Mouse (Mus musculus) common myeloid progenitor, adult 5-6 weeks (primary cell): ENCODE results near the gene Tppp3. TPM values are rescaled to one million over a fixed set of nuclear protein-coding genes. Genes with fewer than 3 reads are reported as not detected.

Experiments used
- ATAC-seq: replicated peaks from 2 replicates; pipeline ENCODE4 v1.8.0; 2016; ENCODE audit warnings: low read depth, mild to moderate bottlenecking, moderate TSS enrichment, inconsistent platforms; ENCODE audit not compliant: poor library complexity, severe bottlenecking
- total RNA-seq: library from RNA; stranded (forward); fragments of 200-1000, 187-1606 nt; gene quantifications from 2 replicates; pipeline ENCODE4 v1.2.3, GENCODE M21; 2017

Gene Tppp3
- total RNA-seq = not detected in 2 replicates

DNA sequence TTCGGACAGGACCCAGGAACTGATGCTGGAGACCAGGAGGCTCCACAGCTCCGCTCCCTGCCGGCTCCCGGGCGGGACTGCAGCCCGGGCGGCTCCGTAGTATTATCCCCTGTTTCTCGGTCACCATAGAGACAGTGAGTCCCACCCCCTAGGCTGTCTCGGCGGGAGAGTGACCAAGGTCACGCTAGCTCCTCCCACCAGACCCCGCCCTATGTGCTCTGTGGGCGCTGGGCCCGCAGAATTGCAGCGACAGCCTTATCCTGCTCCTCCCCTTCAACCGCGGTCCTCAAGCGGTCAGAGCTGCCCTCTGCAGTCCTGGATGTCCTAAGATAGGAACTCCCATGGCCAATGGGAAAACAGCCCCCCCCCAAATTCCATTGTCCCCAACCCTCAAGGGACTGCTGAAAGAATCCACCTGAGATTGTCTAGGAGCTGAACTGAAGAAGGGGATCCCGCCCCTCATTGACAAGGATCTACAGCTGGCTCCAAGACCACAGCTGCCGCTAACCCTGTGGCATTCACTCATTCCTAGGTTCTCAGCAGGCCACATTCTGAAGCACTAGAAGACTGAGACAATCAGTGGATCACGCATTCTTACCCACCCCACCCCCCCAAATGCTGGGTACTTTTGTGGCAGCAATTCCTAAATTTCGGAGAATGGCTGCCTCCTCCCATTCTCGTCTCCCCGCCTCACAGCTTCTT lies at the start of gene Tppp3:
Gene Tppp3 (minus strand): TSS at position 213 of the 702 bp plus-strand sequence.
- ATAC-seq = peak; percentile 77

DNA sequence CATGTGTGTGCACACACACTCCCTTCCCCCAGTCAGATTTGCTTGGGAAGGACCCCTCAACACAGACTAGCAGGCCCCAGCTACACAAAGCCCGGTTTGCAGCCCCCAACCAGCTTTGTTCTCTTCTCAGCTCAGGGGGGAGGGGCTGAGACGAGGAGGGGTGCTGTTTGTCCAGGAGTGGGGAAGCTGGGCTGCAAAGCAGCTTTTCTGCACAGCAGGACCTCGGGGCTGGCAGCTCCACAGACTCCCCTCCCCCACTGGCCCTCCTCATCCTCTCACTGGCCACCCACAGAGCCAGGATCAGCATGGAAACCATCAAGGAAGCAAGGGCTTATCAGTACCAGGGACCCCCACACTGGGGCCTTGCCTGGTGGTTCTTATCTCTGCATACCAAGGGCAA lies 49.7 kb upstream of the Tppp3 start:
- ATAC-seq = no peak

DNA sequence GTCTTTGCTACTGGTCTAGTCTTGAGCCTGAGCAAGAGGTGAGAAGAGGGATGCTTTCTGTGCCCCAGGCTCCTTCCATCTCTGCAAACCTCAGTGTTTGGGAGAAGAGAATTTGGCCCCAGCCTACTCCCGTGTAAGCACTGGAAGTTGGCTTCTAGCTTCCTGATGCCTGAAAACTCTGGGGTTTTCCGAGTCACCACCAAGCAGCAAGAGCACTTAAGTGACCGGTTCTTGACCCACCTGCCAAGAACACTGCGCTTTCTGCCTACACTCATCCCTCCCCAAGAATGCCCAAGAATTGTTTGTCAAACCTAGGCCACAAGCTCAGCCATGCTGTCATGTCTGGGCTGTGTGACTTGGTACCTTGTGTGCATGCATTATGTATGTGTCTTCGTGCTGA lies 49.2 kb upstream of the Tppp3 start:
- no peak for ATAC-seq

DNA sequence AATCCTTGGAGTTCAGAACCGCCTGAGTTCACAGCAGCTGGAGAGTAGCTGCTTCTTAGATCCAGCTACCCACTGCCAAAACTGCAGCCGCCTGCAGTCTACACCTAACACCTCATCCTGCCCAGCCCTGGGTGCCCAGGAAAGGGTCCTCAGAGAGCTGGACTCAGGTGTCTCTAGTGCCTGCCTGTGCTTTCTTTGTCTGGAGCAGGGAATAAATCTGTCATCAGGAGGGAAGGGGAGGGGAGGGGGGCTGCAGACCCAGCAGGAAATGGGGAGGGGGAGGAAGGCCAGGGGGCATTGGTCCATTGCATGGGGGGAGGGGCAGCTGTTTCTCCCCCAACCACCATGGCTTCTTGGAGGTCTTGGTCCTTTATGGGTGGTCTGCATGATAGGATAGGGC lies 48.3 kb upstream of the Tppp3 start:
- no peak for ATAC-seq

DNA sequence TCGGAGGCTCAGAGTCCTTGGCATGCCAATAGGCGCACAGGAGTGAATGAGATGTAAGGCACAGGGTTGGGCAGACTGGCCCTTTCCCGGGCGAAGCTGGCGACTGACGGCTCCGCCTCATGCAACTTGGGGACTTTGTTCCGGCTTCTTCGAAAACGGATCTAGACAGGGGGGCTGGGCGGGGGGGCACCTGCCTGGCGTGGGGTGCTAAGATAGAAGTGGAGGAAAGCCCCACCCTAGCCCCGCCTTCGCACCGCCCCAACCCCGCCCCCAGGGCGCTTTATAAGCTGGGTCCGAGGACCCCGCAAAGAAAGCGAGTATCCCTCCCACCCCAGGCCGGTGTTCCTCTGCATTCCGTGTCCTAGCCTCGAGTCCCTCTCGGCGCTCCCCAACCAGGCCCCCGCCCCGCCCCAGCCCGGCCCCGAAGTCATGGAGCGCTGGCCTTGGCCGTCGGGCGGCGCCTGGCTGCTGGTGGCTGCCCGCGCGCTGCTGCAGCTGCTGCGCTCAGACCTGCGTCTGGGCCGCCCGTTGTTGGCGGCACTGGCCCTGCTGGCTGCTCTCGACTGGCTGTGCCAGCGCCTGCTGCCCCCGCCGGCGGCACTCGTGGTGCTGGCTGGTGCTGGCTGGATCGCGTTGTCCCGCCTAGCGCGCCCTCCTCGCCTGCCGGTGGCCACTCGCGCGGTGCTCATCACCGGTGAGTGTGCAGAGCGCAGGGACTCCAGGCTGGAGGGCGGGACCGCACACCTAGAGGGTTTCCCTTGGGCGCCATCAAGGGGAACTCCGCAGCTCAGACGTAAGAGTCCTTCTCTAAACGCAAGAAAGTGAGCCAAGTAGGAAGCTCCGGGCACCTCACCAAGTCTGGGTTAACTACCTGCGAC lies 47.3 kb upstream of the Tppp3 start, which contains the start of gene Hsd11b2:
Gene Hsd11b2 (plus strand): TSS at position 320 of the 878 bp plus-strand sequence.
- ATAC-seq = peak; percentile 30

DNA sequence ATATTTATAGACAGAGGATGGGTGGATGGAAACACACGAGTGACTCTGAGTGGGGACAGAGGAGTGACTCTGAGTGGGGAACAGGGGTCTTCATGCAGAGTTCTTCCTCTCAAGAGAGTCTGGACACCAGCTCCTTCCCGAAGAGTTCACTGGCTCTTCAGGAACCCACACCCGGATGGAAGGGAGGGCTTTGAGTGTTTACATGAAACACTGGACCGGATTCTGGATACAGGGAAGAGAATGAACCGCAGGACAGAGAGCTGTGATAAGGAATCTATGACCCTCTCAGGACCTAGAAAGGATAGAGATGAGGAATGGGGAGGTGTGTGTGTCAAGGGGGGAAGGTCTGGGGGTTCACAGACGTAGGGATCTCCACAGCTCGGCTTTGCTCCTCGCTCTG lies 46.0 kb upstream of the Tppp3 start:
- ATAC-seq = no peak

DNA sequence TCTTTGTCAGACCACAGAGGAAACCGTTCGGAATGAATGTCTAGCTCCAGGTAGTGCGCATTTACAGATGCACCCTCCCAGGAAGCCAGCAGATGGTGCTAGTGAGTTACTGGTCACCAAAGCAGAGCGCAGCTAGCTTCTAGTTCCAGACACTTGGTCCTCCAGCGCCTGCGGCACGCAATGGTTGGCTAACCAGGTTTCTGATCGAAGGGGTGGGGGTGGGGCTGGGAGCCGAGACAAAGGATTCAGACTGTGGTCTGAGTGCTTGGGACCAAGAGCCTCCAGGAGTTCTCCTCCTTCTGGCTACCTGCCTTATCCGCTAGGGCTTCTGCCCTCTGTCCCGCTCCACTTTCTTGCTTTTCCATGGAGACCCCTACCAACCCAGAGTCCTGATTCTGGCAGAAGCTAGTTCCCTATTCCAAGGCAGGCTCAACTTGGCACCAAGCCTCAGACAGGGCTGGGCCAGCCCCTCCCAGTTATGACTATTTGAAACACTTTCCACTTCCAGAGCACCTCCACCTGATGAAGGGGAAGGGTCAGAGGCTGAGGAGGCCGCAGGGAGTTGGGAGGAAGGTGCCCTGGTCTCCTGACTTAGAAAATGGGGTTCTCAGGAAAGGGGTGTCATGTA lies 44.8 kb upstream of the Tppp3 start:
- ATAC-seq = peak; percentile 81

DNA sequence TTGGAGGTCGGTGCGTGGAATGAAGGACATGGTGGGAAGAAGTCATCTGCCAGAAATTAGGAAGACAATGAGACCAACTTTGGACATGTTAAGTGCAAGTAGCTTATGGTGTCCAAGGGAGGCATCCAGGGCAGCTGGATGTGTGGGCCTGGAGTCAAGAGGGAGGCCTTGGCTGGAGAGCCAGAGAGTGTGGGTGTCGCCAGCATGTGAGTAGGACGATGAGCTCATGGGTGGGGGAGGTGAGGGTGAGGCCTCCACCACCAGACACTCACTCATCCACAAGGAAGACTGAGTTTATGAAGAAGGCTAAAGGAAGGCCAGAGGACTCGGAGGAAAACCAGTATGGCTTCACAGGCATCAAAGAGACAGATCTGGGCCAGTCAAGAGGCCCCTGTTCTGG lies 43.3 kb upstream of the Tppp3 start:
- ATAC-seq = no peak

DNA sequence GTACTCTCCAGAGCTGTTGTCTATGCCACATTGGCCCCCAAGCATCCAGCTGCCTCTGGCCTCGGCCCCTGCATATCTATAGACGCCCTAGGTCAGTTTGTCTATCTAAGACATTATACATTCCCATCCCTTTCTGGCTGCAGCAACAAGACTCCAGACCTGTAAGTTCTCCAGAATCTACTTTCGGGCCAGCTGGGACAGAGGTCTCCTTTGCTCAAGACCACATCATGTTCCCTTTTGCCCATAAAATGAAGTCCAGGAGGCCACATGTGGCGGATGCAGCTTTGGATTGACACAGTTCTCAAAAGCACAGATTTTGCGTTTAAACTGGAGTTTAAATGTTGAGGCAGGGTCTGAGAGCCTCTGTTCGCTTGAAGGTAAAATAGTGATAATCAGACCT lies 42.9 kb upstream of the Tppp3 start:
- ATAC-seq = no peak

DNA sequence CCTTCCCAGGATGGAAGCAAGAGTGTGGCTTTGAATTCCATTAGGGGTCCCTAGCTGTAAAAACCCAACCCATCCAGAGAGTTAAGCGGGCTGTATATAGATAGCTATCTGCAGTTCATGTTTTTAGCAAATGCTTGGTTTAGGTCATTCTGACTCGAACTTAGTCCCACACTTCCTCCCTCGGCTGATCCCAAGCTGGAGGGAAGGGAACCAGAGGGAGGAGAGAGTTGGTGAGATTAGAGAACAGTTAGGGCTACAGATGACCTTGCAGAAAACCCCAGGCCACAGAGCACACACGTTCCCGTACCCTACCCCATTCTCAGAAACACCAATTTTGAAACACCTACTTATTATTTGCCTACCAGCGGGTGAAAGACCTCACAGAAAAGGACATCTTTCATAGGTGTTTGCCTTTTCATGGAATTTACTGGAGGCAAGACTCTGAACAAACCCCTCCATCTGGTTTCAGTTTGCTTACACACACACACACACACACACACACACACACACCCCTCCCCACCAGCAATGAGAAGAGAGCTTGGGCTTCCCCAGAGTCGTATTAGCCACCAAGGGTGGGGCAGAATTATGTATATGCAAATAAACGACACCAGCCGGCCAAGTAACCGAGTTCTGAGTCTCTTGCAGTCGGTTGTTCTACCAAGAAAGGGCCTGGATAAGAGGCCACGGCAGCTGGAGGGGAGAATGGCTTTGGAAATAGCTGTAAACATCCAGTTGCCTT lies 38.8 kb upstream of the Tppp3 start:
- peak; percentile 54 for ATAC-seq

DNA sequence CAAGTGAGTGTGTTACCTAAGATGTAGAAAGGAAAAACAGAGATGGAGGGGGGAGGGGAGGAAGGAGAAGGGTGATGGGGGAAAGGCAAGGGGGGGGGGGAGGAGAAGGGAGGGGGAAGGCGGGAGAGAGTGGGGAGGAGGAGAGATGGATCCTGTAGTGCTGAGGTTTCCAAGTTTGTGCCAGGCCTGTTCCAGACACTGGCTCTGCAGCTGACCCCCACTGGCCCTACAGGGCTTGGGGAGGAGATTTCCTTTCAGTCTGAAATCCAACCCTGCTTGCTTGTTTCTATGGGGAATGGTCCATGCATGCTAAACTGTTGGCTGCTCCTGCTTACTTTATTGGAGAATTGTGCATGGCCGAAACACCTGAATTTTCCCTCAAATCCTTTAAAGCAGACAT lies 37.4 kb upstream of the Tppp3 start:
- ATAC-seq = no peak

DNA sequence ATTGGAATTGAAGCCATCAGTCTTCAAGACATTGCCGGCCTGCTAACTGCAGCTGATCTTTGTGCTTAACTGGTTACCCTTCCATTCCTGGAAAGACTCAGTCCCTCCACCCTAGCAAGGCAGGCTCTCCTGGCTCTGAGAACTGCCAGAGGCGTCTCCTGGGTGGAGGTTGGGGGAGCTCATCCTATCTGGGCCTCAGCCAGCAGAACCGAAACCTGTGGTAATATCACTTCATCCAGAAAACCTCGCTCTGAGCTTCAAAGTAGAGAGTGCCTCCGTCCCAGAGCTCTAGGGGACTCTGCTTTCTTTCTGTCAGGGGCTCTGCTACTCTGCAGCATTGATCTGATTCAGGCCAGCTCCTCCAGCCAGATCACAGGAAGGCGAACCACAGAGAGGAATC lies 35.7 kb upstream of the Tppp3 start:
- 0 out of 2 replicates have a peak, but pooled peaks have one; percentile 39 for ATAC-seq

DNA sequence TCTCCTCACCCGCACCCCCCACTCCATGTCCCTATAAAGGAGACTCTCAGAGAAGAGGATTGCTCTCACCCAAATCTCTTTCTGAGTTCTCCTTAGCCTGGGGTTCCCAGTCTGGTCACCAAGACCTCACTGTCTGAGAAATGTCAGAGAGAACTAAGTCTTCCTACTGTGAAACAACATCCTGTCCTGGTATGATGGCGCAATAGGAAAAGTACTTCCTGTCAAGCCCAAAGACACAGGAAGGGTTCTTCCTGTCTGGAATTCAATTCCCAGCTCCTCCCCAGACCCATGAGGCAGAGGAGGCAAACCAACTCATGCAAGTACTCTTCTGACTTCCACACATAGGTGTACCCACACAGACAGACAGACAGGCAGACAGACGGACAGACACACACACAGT lies 33.3 kb upstream of the Tppp3 start:
- 0 out of 2 replicates have a peak, but pooled peaks have one; percentile 27 for ATAC-seq

DNA sequence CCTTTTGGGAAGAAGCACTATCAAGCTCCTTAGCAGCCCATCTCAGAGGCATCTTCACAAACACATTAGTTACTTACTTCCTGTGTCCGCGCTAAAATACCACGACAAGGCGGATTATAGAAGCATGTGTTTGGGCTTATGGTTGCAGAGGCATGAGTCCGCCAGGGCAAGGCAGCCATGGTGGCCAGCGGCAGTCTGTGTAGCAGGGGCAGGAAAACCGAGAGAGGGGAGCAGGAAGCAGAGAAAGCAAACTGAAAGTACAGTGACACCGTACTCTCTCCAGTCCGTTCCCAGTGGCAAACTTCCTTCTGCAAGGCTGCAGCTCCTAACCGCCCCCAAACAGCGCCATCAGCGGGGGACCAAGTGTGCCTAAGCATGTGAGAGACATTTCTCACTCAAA lies 28.5 kb upstream of the Tppp3 start:
- ATAC-seq = 0 out of 2 replicates have a peak, but pooled peaks have one; percentile 39

DNA sequence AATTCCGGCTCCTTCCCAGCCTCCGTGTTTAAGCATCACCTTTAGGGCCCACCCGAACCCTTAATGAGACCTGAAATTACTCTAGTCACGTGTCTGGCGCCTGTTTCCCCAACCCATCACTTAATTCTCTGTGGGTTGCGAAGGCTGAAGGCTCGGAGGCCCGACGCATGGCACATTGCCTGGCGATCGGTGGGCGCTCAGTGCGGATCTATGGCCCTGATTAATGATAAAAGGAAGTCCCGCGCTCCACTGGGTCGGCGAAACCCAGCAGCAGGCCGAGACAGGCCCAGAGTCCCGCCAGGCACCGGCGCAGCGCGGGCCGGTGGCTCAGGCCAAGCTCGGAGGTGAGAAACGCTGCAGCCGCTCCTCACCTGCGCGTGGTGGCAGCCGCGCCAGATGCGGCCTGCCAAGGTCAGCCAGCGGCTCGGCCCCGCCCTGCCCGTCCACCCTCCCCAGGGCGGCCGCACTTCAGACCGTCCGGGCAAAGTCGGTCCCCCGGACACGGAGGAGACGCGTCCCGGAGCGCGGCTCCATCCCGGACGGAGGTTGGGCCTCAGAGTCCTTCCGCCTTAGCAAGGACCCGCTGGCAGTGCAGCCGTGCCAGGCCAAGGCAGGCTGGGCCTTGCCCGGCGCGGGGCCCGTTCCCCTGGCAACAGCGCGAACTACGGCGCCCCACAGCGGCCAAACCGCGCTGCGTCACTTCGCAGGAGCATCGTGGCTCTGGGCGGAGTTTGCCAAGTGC lies 25.3 kb upstream of the Tppp3 start, which contains the start of gene Zdhhc1:
Gene Zdhhc1 (minus strand): TSS at position 464 of the 742 bp plus-strand sequence.
- ATAC-seq = peak; percentile 92

DNA sequence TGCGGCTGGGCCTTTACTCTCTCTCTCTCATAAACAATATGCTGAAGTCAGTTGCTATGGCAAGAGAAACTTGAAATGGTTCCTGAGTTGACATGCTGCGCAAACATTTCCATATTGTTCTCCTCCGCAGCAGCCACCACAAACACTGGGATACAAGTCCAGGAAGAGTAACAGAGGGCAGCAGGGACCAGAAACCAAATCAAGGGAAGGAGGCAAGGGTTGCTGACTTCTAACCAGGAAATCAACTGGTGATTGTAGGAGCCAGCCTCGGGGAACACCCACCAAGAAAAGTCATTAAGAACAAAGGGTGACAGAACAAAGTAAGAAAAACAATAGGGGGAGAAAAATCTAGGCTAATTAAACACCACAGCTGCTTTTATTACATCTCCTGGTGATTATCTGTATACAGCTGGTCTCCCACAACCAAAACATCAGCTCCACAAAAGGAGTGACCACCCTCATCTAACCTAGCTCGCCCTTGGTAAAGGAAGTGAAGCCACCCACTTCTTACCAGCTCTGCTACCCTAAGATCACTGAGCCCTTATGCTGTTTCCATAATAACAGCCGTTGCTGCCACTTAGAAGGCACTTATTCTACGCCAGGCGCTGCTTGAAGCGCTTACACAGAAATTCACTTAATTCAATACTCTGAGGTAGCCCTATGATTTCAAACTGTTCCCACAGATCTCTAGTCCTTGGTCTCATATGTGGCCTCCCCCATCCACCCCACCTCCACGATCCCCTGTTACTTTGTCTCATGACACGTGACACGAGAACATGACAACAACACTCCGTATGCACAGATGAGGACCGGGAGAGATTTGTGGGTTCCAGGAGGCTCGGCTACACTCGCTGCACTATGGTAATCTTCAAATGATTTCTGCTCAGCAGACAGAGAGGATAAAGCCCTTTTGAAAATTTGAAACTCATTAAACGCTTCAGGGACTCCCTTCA lies 24.3 kb upstream of the Tppp3 start:
- ATAC-seq = no peak

DNA sequence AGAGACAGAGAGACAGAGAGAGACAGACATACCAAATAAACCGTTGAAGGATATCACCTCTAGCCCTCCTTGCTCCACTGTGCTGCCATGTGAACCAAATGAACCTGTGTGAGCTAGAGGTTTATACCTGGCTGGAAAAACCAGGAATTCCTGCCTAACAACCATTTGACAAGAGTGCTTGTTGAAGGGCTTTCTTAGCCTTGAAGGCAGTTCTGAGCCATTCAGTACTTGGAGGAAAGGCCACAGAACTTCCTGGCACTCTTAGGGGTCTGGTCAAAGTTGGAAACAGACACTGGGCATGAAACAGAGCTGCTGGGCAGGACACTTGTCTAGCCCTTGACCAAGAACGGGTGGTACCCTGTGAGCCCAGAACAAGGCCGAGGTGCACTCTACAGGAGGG lies 23.2 kb upstream of the Tppp3 start:
- no peak for ATAC-seq

DNA sequence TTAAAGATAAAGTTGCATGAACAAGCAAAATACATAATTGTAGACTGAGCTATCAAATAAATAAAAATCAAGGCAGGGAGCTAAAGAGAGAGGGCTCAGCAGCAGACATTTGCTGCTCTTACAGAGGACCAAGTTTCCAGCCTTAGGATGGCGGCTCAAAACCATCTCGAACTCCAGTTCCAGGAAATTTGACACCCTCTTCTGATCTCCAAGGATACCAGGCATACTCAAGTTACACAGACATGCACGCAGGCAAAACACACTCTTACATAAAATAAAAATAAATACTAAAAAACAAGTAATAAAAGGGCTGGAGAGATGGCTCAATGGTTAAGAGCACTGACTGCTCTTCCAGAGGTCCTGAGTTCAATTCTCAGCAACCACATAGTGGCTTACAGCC lies 22.2 kb upstream of the Tppp3 start:
- no peak for ATAC-seq
